Mouse (Mus musculus) gastrocnemius, postnatal 4 days (tissue): ENCODE results near the gene Kif5a. TPM values are rescaled to one million over a fixed set of nuclear protein-coding genes. Genes with fewer than 3 reads are reported as not detected.
"Not testable (repeated sequence)": the region's sequence is repeated elsewhere in the genome, so short reads cannot be mapped to it uniquely, and the experiment has no call there.

ENCODE experiments used
- DNase-seq, 2 experiments: peaks; one replicate each; pipeline ENCODE4 v3.0.0; 2021 to 2022; ENCODE audit warnings: low spot score in 2 of 2, mixed read lengths in 2 of 2
- long read RNA-seq, 2 experiments: library from polyadenylated mRNA; stranded (forward); transcript quantifications; one replicate each; pipeline ENCODE4 v2.0.0; 2021
- total RNA-seq, 2 experiments: library from RNA; stranded (reverse); gene quantifications; 2 replicates each; pipeline ENCODE4 v1.2.3; 2021

The Kif5a gene
- total RNA-seq = 1 to 10 TPM; 1.2 to 1.4 TPM
- long read RNA-seq, experiment 1, full-length matches to known transcripts = 2 of 2 reads
- long read RNA-seq, experiment 1, partial matches to known transcripts = 0 of 2 reads
- long read RNA-seq, experiment 1, other reads (novel, unspliced or antisense) = 0 of 2 reads
- long read RNA-seq, experiment 2 = 0 reads

- DNase-seq = no peak
Measured at GRCm38 (mm10) chr10:127262548-127263398, at the start of gene Kif5a. Gene Kif5a, minus strand, starts transcription at chr10:127263348.

DNA sequence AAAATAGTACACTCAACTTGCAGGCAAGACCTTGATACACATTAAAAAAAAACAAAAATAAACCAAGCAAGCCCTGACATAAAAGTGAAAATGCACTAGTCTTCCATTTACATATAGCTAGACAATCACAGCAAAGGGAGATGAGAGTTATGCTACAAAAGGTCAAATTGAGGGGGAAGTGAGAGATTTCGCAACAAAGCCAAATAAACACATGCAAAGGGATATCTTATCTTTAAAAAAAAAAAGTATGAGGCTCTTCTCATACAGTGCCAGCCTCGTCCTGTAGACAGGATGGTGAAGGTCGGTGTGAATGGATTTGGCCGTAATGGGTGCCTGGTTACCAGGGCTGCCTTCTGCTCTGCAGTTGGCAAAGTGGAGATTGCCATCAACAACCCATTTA, 49.7 kb upstream of the Kif5a start:
- no peak for DNase-seq

DNA sequence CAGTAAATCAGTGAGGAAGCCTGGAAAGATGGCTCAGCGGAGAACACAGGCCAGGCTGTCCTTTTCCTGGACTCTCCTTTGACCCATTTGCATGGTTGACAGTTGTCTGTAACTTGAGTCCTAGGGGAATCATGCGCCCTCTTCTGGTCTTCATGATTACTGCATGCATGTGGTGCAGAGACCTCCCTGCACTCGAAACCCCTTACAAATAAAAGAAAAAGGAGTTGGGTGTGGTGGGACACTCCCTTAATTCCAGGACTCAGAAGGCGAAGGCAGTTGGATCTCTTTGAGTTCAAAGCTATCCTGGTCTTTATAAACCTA, 49.2 kb upstream of the Kif5a start:
- DNase-seq = peak; percentile 46 to 80

DNA sequence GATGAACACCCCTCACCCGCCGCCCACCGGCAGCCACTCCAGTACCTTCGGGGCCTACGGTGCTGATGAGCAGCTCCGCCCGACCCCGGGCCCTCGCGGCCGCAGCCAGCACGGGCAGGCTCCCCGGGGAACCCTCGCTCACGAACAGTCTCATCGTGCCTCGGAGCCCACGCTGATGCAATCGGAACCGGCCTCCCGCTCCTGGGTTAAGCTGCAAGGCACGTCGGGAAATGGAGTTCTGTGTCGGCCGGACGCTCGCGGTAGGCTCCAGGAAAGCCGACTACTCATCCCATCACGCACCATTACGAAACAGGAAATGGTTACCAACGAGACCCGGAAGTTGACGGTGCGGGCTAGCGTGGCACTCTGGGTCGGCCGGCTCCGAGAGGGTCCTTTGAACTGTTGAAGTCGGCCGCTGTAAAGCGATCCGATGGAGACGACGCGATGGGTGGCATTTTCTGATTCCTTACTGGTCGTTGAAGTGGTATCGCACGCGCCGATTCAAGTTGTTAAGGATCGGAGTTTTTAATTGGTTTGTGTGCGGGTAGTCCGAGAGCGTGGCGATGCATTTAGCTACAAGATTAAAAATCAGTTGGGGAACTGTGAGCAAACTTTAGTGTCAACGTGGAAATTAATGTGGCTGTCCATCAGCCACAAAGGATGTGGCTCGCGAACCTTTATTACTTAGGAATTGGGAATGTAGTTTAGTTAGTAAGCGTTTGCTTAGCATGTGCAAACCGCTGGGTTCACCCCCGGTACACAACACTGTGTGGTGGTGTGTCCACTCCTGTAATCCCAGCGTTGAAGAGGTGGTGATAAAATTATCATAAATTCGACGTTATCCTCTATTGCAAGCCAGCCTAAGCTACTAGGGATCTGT, 48.6 kb upstream of the Kif5a start, which contains the start of gene Mars:
Mars (minus strand) TSS at position 311 of the 880 bp plus-strand sequence.
- peak; percentile 80 to 90 for DNase-seq

DNA sequence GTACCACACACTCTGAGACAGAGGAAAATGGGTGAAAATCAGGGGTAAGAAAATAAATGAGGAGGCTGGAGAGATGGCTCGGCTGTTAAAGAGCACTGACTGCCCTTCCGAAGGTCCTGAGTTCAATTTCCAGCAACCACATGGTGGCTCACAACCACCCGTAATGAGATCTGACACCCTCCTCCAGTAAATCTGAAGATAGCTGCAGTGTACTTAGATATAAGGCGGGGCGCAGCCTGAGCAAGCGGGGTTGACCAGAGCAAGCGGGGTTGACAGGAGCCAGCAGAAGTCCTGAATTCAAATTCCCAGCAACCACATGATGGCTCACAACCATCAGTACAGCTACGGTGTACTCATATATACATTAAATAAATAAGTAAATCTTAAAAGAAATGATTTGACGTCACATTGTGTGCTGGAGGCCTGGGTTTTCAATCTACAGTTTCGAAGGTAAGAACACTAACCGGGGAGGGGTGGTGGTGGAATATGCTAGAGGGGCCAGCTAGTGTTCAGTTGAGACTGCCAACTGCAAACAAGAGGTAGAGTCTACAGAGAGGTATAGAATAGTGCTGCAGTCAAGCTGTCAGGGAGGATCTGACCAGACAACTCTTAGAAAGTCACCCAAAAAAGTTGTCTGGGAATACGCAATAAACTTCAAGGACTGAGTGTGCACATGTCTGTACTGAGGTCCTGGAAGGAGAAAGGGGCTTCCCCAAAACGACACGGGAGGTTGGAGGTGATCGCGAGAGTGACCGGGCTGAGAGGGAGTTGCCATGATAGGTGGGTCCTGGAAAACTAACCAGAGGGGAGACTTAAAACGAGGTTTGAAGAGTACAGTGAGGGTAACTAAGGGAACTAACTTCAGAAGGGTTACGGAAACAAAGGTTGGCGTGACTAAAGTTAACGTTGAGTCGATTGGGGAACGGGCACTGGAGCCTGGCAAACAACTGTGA, 47.7 kb upstream of the Kif5a start:
- no peak for DNase-seq

DNA sequence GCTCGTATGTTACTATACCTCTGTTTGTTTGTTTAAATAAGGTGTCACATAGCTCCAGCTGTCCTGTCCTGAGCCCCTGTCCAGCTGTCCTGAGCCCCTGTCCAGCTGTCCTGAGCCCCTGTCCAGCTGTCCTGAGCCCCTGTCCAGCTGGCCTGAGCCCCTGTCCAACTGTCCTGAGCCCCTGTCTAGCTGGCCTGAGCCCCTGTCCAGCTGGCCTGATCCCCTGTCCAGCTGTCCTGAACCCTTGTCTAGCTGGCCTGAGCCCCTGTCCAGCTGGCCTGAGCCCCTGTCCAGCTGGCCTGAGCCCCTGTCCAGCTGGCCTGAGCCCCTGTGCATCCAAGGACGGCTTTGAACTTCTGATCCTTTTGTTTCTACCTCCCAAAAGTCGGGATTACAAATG, 46.0 kb upstream of the Kif5a start:
- DNase-seq = not testable (repeated sequence)

DNA sequence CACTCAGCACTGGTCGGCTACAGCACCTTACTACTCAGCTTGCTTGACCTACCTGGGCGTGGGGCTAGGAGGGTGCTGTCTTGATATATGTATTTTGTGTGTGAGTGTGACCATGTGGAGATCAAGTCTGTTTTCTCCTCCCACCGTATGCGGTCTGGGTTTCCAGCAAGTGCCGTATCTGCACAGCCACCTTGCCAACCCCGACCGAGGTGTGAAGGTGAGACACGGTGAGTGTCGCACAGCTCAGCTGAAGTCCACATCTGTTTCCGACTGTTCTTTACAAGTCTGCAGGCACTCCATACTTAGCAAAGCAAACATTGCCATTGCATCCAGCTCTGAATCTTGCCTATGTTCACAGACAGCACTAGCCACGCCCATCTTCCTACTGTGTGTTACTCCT, 40.0 kb upstream of the Kif5a start:
- no peak for DNase-seq

- no peak for DNase-seq
Measured at GRCm38 (mm10) chr10:127300361-127300760, 37.2 kb upstream of the Kif5a start.

DNA sequence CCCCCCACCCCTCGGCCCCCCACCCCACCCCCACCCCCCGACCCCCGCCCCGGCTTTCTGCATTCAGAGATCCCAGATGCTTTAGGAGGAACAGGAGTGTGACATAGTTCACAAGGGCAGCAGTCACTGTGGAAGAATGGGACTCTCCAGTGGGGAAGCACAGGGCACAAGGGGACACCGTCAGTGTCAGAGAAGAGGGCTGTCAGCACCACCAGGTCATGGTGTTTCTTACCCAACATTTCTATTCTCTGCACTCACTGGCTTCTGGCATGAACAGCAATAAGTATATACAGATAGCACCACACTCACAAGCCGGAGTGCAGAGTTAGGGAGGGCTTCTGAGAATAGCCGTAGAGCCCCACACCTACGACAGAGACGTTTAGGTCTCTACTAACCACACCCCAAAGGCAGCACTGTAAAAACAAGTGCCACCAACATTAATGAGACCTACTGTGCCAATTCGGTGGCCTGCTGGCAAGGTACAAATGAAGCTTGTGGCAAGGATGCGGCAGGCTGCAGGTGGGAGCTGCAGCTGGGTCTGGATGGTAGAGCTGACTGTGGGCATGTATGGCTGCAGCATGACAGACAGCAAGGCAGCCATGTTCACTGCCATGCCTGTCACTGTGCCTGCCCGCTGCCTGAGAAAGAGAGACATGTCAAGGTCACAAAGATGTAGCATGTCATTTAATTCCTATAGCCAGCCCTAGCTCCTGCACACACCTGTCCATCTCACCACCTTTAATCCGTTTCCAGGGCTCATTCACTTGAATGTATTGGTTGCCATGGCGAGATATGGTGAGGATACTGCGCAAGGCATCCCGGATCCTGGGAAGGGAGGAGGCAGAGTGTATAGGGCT, 34.1 kb upstream of the Kif5a start:
- DNase-seq = no peak

DNA sequence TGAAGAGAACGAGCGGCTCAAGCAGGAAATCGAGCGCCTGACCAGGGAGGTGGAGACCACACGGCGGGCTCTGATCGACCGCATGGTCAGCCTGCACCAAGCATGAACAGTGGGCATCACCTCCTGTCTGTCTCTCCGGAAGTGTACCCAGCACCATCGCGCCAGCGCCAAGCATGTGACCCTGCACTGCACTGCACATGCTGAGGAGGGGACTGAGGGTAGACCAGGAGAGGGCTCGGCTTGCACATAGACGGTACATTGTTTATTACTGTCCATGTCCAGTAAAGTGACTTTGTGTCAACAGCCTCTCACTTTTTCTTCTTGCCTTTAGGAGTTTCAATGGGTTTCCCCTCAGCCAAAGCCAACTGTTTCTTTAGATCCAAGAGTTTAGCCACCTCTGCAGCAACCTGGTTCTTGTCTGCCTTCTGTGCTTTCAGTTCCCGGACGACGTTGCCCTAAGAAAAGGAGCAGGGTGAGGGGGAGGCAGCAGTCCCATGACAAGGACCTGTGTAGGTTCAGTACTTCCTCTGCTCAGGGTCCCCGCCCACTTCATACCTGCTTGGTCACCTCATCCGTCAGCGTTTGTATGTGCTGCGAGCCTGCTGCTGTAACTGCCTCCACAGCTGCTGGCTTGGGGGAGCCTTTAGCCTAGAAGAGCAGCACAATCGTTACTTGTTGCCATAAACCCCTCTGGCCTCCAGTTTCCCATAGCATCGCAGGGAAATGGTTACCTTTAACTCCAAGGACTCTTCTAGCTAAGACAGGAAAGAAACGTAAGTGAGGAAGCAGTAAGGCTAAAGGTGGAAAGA, 33.0 kb upstream of the Kif5a start:
- DNase-seq = no peak

GRCm38 (mm10) chr10:127294895-127295510, 31.9 kb upstream of the Kif5a start:
- DNase-seq = no peak

DNA sequence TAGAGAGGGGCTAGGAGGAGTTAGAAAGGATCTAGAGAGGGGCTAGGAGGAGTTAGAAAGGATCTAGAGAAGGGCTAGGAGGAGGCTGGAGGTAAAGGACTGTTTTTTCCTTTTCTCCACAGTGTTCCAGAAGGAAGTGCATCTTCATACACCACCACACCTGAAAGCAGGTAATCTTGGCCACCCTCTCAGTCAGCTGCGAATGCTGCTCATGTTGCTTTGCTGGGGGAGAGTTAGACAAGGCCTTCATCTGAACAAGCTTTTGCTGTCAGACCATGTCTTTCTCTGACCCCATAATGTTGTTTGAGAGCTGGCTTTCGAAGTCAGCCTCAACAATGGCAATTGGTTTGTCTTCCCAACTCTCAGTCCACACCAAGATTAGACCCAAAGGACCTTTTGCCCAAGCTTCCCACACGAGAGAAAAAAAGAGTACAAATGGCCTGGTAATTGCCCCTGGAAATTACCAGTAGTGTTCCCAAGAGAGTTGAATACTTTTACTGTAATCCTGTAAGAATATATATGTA, 30.5 kb upstream of the Kif5a start:
- DNase-seq = no peak

- no peak for DNase-seq
Measured at GRCm38 (mm10) chr10:127292987-127293538, 29.9 kb upstream of the Kif5a start.

GRCm38 (mm10) chr10:127291881-127292638, 28.9 kb upstream of the Kif5a start:
- no peak for DNase-seq

DNA sequence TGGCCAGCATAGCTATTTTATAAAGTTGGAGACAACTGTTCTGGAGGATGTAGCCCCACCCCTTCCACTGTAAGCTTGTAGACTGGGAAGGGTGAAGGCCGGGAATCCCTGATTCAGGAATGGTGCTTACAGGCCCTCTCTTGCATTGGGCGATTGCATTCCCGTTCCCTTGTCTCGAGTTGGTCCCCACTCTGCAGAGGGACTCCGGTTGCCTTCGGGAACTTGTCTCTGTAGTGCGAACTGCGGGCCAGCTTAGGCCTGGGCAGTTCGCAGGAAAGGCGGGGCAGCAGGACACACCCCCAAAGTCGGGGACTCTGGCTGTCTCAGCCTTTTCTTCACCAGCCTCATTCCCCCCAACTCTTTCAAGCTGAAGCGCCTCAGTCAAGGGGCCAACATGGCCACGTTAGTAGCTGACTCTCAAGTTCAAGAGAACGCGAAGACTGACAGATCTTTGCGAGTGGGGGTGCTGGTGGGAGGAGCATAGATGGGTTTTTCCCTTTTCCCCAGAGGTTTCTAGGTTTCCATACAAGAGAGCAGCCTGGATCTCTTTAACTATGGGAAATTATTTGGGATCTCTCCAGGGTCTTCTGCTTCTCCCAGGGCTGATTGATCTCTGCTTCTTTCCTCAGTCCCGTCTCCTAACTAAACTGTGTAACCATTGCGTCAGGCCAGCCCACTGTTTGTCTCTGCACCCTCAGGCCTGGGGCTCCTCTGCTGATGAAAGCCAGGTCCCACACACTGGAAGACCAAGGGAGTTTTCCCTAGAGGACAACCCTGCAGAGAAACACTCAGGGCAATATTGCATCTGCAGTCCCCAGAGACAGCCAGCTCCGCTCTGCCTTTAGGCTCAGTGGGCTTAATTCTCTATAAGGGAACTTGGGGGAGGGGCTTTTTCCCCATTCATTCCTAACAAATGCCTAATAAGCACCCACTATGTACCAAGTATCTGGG, 28.1 kb upstream of the Kif5a start:
- DNase-seq = peak in 1 of 2 experiments; percentile 68
